Comparison of ENCODE assay signal across 10 mouse cellular contexts in the genomic region with DNA sequence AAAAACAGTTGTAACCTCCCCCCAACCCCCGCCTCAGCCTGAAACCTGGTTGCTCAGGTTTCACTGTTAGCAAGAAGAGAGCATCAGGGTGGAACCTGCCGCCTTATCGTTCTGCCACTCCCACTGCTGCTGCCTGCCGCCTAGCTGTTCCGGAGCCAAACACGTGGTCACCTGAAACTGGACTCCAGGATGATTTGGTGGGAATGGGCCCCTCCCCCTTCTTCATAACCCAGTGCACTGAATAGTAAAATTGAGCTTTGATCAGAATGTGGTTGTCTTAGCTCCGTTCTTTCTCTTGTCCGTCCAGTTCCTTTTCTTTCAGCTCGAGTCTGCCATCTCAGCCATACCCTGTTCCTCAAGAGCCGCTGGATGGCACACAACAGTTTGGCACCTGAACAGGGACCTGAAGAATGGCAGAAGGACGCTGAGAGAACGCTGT. TPM values are rescaled to one million over a fixed set of nuclear protein-coding genes. Genes with fewer than 3 reads are reported as not detected.
DNase-seq lines count a peak whose midpoint lies in the region; ATAC-seq lines count a peak whose summit lies in the region.
"Not testable (repeated sequence)": the region's sequence is repeated elsewhere in the genome, so short reads cannot be mapped to it uniquely, and the experiment has no call there.
"Had no signal": no experiment of that assay in that cellular context is flagged by ENCODE, and none has a peak within 500 bp of the region (broad histone marks: within the 10 kb centered on the region; RNA-seq: fewer than 3 reads in every experiment).

No protein-coding gene starts in this region.

- WGBS in embryonic facial prominence, embryonic 12.5 days: 35% methylated on average over 12 of the region's 12 CpGs
- WGBS in heart, embryonic 15.5 days: 33% methylated on average over 12 of the region's 12 CpGs
- WGBS in limb, embryonic 13.5 days: 25% methylated on average over 12 of the region's 12 CpGs
- WGBS in liver, embryonic 15.5 days (ENCODE audit: insufficient replicate concordance): 26% methylated on average over 12 of the region's 12 CpGs

- DNase-seq in kidney, adult 18-20 months: peak; percentile 17
- peak; percentile 19 for DNase-seq in kidney, postnatal 10 days
- peak; percentile 13 for DNase-seq in lung, postnatal 36 days

- H3K27me3 ChIP-seq in embryonic facial prominence, embryonic 12.5 days; heart, embryonic 15.5 days; limb, embryonic 13.5 days; liver, embryonic 15.5 days: not testable (repeated sequence)

- not testable (repeated sequence) for H3K36me3 ChIP-seq in embryonic facial prominence, embryonic 12.5 days; heart, embryonic 15.5 days; limb, embryonic 13.5 days; liver, embryonic 15.5 days (replicated peaks)

- not testable (repeated sequence) for H3K4me3 ChIP-seq in embryonic facial prominence, embryonic 12.5 days
- H3K4me3 ChIP-seq in heart, embryonic 15.5 days: peak overlapping the region; percentile 14; the same call in 1 of the 2 replicates
- peak overlapping the region; percentile 14; the same call in 1 of the 2 replicates for H3K4me3 ChIP-seq in limb, embryonic 13.5 days
- H3K4me3 ChIP-seq in liver, embryonic 15.5 days (replicated peaks): peak overlapping the region; percentile 37

- not testable (repeated sequence) for H3K9me3 ChIP-seq in embryonic facial prominence, embryonic 12.5 days; heart, embryonic 15.5 days (replicated peaks); limb, embryonic 13.5 days; liver, embryonic 15.5 days (replicated peaks)

- H3K9ac ChIP-seq in embryonic facial prominence, embryonic 12.5 days; heart, embryonic 15.5 days; limb, embryonic 13.5 days; liver, embryonic 15.5 days: not testable (repeated sequence)

- H3K4me1 ChIP-seq in embryonic facial prominence, embryonic 12.5 days; heart, embryonic 15.5 days (replicated peaks); limb, embryonic 13.5 days; liver, embryonic 15.5 days (replicated peaks): not testable (repeated sequence)

- not testable (repeated sequence) for H3K27ac ChIP-seq in embryonic facial prominence, embryonic 12.5 days; heart, embryonic 15.5 days; limb, embryonic 13.5 days
- 0 out of 2 replicates have a peak overlapping the region, but pooled peaks have one; percentile 14 for H3K27ac ChIP-seq in liver, embryonic 15.5 days (replicated peaks)

- not testable (repeated sequence) for ATAC-seq in embryonic facial prominence, embryonic 12.5 days (ENCODE audit: insufficient number of reproducible peaks, insufficient read depth, low FRiP score, low TSS enrichment); heart, embryonic 15.5 days (replicated peaks; ENCODE audit: insufficient number of reproducible peaks, insufficient read depth, low FRiP score, low read depth); limb, embryonic 13.5 days (ENCODE audit: low FRiP score, low read depth); liver, embryonic 15.5 days (ENCODE audit: insufficient read depth)

- H3K4me2 ChIP-seq in embryonic facial prominence, embryonic 12.5 days (replicated peaks): peak overlapping the region; percentile 32
- peak overlapping the region; percentile 41 for H3K4me2 ChIP-seq in heart, embryonic 15.5 days
- H3K4me2 ChIP-seq in limb, embryonic 13.5 days (replicated peaks): peak overlapping the region; percentile 43
- H3K4me2 ChIP-seq in liver, embryonic 15.5 days: peak overlapping the region; percentile 39

RNA-seq across cellular contexts. Expression of a gene that starts 26.9 kb away (rescaled TPM):
- polyA plus RNA-seq in embryonic facial prominence, embryonic 12.5 days (2016; fragmentation: Nextera tagmentation; extraction: Ambion mirVana): not detected in 2 replicates
- polyA plus RNA-seq in heart, embryonic 15.5 days (2015; fragmentation: Nextera tagmentation; extraction: Ambion mirVana): not detected in 2 replicates
- not detected in 2 replicates for polyA plus RNA-seq in limb, embryonic 13.5 days (2015; fragmentation: Nextera tagmentation; extraction: Ambion mirVana)
- 0.05 and 0.09 TPM in 2 replicates for polyA plus RNA-seq in liver, embryonic 15.5 days (2015; fragmentation: Nextera tagmentation; extraction: Ambion mirVana)
- polyA plus RNA-seq: forebrain, embryonic 11.5 days; hindbrain, embryonic 14.5 days; neural tube, embryonic 11.5 days had no signal
